25 mouse cellular contexts compared by ENCODE assay signal in genomic region chr16:50871318-50871717, GRCm38 (mm10).
"Had no signal": no experiment of that assay in that cellular context is flagged by ENCODE, and none has a peak within 500 bp of the region (broad histone marks: within the 10 kb centered on the region; RNA-seq: fewer than 3 reads in every experiment).

No protein-coding gene starts in this region.

- H3K4me1 ChIP-seq: embryonic facial prominence, embryonic 10.5 days; embryonic facial prominence, embryonic 12.5 days; embryonic facial prominence, embryonic 13.5 days; embryonic facial prominence, embryonic 15.5 days; forebrain, embryonic 10.5 days; forebrain, embryonic 12.5 days; forebrain, embryonic 13.5 days; forebrain, embryonic 15.5 days had no signal

- H3K4me3 ChIP-seq: embryonic facial prominence, embryonic 10.5 days; embryonic facial prominence, embryonic 12.5 days; embryonic facial prominence, embryonic 13.5 days; embryonic facial prominence, embryonic 15.5 days; erythroblast, embryonic 14.5 days; forebrain, embryonic 10.5 days; forebrain, embryonic 12.5 days; forebrain, embryonic 13.5 days; forebrain, embryonic 15.5 days; gastrocnemius, adult 2 months; heart, adult 2 months had no signal

- H3K36me3 ChIP-seq: embryonic facial prominence, embryonic 10.5 days; embryonic facial prominence, embryonic 12.5 days; embryonic facial prominence, embryonic 13.5 days; embryonic facial prominence, embryonic 15.5 days; forebrain, embryonic 10.5 days; forebrain, embryonic 12.5 days; forebrain, embryonic 15.5 days had no signal

- H3K9me3 ChIP-seq: embryonic facial prominence, embryonic 10.5 days; embryonic facial prominence, embryonic 12.5 days; embryonic facial prominence, embryonic 13.5 days; embryonic facial prominence, embryonic 15.5 days; forebrain, embryonic 10.5 days; forebrain, embryonic 12.5 days; forebrain, embryonic 13.5 days; forebrain, embryonic 15.5 days had no signal

- H3K27ac ChIP-seq: embryonic facial prominence, embryonic 10.5 days; embryonic facial prominence, embryonic 12.5 days; embryonic facial prominence, embryonic 13.5 days; embryonic facial prominence, embryonic 15.5 days; forebrain, embryonic 10.5 days; forebrain, embryonic 12.5 days; forebrain, embryonic 13.5 days; forebrain, embryonic 15.5 days; gastrocnemius, adult 2 months; heart, adult 2 months had no signal

- H3K27me3 ChIP-seq: embryonic facial prominence, embryonic 12.5 days; embryonic facial prominence, embryonic 13.5 days; embryonic facial prominence, embryonic 15.5 days; forebrain, embryonic 12.5 days; forebrain, embryonic 13.5 days; forebrain, embryonic 15.5 days had no signal

- H3K9ac ChIP-seq: embryonic facial prominence, embryonic 12.5 days; embryonic facial prominence, embryonic 13.5 days; embryonic facial prominence, embryonic 15.5 days; forebrain, embryonic 12.5 days; forebrain, embryonic 13.5 days; forebrain, embryonic 15.5 days; forebrain, postnatal 0 days had no signal

- DNase-seq: cerebellum, adult 9-10 months; cerebellum, adult 9-11 months; cerebellum, postnatal 10 days; cerebellum, postnatal 14 days; cerebellum, postnatal 25 days; cerebellum, postnatal 36 days; embryo, embryonic 11 days; forebrain, postnatal 0 days; gastrocnemius, adult 2 months; gastrocnemius, postnatal 10 days; gastrocnemius, postnatal 14 days; gastrocnemius, postnatal 25 days; gastrocnemius, postnatal 36 days; heart, adult 11 months; heart, adult 18-20 months; heart, adult 2 months had no signal
